Mouse (Mus musculus): ENCODE data around the gene Tbcel.

The Tbcel gene

GRCm38 (mm10) chr9:42432155-42432554, 75.5 kb downstream of the Tbcel start:
- DNase-seq: peak; percentile 62

DNA sequence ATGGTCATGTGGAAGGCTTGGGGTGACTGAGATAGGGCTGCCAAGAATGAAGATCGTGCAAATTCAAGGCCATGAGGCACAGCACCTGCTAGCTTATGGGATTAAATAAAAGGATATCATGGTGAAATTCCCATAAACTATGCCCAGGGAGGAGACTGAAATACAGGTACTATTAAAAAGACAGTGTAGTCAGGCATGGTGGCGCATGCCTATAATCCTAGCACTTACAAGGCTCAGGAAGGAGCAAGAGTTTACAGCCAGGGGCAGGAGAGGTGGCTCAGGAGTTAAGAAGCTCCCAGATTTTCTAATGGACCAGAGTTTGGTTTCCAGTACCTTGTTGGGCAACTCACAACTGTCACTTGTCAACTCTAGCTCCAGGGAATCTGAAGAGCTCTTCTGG, 76.0 kb downstream of the Tbcel start:
- DNase-seq: no peak

- peak; percentile 69 for DNase-seq
Measured at GRCm38 (mm10) chr9:42428060-42428924, 79.3 kb downstream of the Tbcel start.

DNA sequence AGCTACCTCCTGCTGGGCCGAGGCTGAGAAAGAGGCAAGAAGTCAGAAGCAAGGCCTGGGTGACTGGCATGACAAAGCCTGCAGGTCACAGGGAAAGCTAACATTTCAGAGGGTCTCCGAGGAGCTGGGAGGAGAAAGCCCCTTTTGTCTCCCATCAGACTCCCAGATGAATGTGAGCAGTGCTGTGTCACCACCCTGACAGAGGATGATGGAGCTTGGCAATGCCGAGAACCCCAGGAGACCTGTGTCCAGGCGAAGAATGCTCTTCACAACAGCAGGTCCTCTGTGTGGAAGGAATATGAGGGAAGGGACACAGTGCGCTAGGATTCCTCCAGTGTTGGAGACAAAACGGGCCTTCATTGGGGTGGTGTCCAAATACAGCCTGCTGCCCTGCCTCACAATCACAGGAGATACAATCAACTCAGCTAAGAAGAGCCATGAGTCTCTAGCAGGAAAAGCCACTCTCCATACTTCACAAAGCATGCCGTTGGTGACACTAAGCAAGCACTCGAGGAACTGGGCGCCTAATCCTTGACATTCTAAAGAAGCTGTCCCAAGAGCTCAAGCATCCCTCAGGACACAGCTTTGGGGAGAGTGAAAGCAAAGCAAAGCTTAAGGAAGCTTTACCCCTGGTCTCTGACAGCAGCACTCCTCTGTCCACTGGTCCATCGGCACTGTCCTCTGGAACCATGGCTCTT, 80.8 kb downstream of the Tbcel start:
- DNase-seq: no peak

- DNase-seq: no peak
Measured at GRCm38 (mm10) chr9:42423649-42424048, 84.0 kb downstream of the Tbcel start.

DNA sequence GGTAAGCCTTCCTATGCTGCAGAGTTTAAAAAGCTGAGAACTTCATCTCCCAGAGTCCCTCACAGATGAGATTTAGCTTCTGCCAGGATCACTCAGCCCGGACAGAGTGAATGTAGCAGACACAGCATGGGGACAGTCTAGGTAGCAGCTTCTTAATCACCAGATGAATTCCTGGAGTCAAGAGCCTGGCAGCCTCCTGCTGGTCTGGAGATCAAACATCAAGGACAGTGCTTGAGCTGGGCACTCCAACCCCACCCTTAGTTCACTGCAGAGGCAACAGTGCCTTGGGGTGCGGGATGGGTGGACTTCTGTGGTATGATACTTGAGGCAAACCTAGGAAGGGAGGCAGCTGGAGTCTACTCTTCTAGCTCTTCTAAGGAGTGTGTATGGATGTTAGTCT, 87.9 kb downstream of the Tbcel start:
- no peak for DNase-seq

- no peak for DNase-seq
Measured at GRCm38 (mm10) chr9:42418786-42419185, 88.8 kb downstream of the Tbcel start.

DNA sequence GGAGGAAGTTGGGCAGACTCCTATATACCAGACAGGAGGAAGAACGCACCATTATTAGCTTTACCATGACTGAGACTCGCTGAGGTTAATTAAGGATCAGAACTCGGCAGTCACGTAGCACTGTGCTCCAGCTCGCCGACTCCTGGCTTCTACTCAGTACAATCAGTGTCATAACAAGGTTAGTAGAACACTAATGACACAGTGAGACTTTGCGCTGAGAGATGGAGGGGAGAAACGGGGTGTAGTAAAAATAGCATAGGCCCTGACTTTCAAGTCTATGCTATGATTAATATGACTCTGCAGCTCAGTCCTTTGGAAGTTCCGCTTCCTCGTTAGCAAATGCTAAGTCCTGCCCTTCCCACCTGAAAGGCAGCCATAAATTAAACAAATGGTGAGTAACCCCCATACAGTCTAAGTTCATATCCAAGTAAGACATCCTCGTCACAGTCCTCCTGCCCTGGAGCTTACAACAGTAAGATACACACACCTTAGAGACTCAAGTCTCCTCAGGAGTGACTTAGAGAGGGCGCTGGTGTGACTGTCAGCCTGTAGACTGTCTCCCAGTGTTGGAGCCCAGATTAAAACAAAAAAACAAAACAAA, 90.2 kb downstream of the Tbcel start:
- no peak for DNase-seq

DNA sequence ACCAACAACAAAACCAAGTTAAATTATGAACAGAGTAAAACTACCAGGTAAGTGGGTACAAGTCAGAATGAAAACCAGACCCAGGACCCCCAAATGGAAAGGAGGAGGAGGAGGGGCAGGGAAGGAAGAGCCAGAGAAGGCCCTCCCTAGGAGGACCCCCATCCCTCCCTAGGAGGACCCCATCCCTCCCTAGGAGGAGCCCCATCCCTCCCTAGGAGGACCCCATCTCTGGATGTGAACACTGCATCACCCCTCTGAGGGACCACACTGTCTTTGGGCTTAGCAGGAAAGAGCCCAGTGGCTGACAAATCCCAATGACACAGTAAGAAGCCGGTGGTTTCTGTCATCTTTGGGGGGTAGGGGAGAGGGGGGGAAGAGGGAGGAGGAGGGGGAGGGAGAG, 92.4 kb downstream of the Tbcel start:
- no peak for DNase-seq

- no peak for DNase-seq
Measured at GRCm38 (mm10) chr9:42413345-42413744, 94.3 kb downstream of the Tbcel start.

- no peak for DNase-seq
Measured at GRCm38 (mm10) chr9:42411296-42411695, 96.3 kb downstream of the Tbcel start.

DNA sequence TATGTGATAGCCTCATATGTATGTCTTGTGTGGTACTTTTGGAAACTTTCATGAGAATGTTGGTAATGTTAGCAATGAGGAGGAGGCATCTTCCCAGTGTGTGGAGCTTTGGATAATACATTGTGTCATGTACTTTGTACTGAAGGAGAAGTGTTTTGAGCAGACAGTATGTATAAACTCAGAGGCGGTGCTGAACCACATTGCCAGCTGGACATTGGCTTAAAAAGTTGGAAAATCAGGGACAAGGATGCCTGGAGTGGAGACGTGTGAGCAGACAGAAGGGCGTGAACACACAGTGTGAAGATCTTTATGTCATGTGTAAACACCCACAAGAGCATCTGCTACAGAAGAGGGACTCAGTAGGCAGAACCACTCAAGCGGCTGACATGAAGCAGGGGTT, 101.9 kb downstream of the Tbcel start:
- no peak for DNase-seq

GRCm38 (mm10) chr9:42401486-42401885, 106.1 kb downstream of the Tbcel start:
- DNase-seq: no peak

GRCm38 (mm10) chr9:42399829-42400228, 107.8 kb downstream of the Tbcel start, which contains the start of gene Tecta:
Gene Tecta (minus strand): TSS chr9:42399929.
- no peak for DNase-seq

DNA sequence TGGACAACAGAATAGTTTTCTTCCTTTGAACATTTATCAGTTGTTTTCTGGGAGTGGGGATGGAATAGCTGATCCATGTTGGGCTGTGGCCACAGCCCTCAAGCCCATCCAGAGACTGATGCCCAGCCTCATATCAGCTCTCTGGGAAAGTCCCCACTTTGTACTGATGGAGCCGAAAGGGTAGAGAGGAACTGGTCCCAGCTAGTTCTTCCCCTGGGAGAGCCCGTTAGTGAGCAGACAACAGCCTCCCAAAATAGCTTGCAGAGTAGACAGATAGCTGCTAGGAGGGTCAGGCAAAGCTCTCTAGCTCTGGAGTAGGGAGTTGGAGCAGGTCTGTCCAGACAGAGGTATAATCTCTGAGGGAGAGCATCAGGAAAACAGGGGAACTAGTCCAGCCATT, 111.5 kb downstream of the Tbcel start:
- no peak for DNase-seq

DNA sequence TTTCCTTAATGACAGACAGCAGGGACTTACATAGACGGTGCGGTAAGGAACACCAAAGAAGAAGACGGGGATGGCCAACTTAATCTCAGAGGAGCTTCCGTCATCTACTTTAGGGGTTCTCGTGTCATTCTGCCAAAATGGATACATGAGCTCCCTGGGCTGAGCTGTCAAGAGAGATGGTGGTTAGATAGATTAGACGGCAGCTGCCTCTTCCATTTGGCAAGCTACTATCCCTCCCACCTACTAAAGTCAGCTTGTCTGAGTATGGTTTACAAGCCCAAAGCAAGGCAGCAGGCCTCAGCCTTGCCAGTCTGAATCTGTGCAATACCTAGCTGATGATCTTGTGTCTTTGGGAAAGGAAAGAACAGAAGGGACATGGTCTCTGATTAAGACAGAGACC, 112.7 kb downstream of the Tbcel start:
- no peak for DNase-seq

DNA sequence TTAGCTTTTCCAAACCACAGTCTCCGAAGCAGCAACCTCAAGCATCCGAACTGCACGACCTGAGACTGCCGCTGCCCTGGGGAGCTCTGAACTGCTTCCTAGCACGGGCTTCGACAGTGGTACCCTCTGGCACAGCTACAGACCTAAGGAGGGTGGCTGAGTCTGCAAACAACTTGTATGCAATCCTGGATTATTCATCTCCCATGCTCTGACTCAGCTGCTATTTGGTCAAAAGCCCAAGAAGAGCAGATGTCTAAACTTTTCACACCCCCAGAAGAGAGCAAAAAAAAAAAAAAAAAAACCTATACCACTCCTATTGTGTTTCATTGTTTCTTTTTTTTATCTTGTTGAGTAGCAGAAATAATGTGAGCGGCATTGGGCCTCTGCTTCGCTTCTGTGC, 113.3 kb downstream of the Tbcel start:
- DNase-seq: no peak

GRCm38 (mm10) chr9:42392927-42393326, 114.7 kb downstream of the Tbcel start:
- DNase-seq: no peak

DNA sequence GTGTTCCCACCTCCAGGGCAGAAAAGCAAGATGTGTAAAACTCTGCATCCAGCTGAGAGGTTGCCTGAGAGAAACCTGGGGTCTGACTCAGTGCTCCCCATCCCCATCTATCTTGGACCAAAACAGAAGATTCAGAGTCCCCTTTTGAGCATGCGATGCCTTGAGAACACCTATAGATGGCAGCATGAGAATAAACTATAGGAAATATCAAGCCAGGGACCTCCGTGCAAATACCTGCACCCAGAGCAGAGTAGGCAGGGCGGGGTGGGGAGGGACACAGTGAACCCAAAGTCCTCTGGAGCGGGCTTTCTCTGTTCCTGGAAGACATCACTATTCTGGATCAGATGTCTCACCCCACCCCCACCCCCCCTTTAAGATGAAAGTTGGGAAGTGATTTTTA, 119.1 kb downstream of the Tbcel start:
- peak; percentile 21 for DNase-seq

DNA sequence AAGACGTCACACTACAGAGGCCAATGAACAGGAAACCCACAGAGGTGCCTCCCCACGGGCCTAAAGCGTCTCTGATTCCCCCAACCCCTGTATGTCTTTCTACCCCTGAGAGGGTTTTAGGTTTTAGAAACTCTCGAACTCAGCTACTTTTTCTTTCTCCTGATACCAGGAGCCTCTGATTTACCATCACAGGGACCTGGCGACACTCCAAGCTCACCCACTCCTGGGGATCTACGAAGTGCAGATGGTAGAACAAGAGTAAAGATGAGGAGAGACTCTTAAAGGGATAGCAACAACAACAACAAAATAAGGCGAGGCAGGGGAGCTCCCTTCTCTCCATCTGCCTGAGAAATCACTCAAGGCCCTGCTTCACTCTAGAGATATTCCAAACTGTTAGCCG, 120.6 kb downstream of the Tbcel start:
- DNase-seq: no peak

GRCm38 (mm10) chr9:42385656-42386055, 122.0 kb downstream of the Tbcel start:
- DNase-seq: no peak

DNA sequence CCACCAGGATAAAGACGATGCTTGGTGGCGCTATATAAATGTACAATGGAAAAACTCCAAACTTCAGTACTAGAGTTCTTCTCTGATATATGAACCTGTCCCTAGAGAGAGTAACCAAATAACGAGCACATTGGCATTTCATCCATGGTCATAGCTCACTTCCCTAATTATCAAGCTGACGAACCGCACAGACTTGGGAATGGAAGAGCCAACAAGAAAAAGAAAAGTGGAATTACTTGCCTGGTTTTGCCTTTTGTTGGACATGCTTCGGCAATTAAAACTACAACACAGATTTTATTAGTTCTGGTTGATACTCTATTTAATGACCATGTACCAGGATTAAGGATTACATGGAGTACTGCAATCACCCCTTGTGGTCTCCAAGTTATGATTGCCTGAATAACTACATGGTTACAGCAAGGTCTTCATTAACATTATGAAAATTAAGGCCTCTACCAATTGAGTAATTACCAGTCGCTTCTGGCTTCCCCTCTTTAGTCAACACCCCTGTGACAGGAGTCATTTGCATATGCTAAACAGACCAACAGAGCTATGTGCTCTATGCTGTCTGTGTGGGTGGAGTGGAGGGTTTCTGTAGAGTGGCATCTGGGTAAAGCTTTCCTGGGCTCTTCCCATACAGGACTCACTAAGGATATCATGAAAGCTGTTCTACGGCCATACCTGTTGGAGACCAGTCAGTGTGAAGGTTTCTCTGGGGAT, 124.8 kb downstream of the Tbcel start:
- no peak for DNase-seq

DNA sequence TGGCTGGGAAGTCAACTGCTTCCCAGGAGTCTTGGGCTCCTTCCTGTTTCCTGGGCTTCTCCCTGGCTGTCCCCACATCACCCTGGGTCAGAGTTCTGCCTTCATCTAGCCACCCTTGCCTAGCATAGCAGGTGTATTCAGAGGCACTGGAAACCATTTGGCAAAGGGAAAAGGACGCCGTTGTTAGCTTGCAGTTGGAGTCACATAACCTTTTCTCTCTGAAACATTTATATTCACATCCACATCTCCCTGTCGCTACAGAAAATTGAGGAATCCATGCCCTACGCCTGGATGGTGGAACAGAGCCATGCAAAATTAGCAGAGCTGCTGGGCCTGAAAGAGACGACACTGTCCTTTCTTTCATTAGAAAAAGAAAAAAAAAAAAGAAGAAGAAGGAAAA, 125.5 kb downstream of the Tbcel start:
- no peak for DNase-seq

Measured in thymus, postnatal 4 days (tissue).